Mouse (Mus musculus): ENCODE data around the gene Sirt2.

GRCm38 (mm10) chr7:28822556-28822955 is 56.0 kb downstream of the Sirt2 start:
- no peak for TF ChIP-seq CTCF (IDR thresholded peaks at IDR 0.05; ENCODE audit: insufficient read depth, low read length)
- no peak for TF ChIP-seq POLR2A (IDR thresholded peaks at IDR 0.05; ENCODE audit: borderline replicate concordance, extremely low read depth, low read depth, low read length)
